Mouse (Mus musculus) urinary bladder, postnatal 10 days (tissue): ENCODE data around the gene Ndn.

Experiments
- DNase-seq: peaks from one replicate; pipeline ENCODE4 v3.0.0; 2022; ENCODE audit warnings: low spot score

The Ndn gene

GRCm38 (mm10) chr7:62346269-62346668 lies at the start of gene Ndn:
Gene Ndn, plus strand, starts transcription at chr7:62346569.
- DNase-seq, result no peak

- DNase-seq, result no peak
These were observed 43.9 kb upstream of the Ndn start for GRCm38 (mm10) chr7:62302451-62302850.

GRCm38 (mm10) chr7:62306896-62307614 lies 39.3 kb upstream of the Ndn start:
- DNase-seq, result no peak

GRCm38 (mm10) chr7:62316793-62317192 lies 29.6 kb upstream of the Ndn start:
- DNase-seq, result no peak

DNA sequence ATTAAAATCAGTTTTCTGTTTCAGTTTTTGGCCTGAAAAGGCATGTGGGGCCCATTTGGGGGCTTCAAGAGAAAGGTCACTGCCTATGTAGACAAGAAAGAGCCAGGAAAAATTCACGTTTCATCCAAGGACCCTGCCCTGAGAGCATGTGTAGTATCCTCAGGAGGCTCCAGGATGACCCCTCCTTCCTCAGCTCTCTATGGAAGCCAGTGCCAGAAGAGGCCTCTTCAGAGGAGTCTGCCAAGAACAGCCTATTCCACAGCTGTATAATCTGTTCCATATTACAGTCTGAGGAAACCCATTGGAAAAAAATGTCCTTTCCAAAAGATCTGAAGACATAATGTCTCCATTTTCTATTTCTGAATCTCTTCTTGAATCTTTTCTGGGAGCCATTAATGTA lies 958 bp upstream of the Ndn start:
- DNase-seq, result no peak

GRCm38 (mm10) chr7:62348106-62348803 lies 1.9 kb downstream of the Ndn start:
- DNase-seq, result peak; percentile 20

GRCm38 (mm10) chr7:62348804-62349190 lies 2.4 kb downstream of the Ndn start:
- no peak for DNase-seq

DNA sequence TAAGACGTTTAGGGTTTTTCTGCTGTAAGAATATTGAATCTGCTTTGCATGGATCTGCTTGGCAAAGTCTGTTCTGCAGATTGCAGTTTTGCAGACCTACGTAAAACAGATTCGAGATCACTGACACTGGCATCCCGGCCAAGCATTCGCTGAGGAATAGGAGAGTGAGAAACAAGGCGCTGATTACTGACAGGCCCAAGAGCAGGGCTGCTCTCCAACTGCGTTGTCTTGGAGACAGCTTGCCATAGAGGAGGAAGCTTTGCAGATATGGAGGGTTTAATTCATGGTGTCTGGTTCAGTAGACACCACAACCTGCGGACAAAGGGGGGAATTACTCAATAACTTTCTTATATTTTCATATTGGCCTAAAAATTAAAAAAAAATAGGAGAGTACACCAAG lies 4.9 kb downstream of the Ndn start:
- DNase-seq, result no peak

DNA sequence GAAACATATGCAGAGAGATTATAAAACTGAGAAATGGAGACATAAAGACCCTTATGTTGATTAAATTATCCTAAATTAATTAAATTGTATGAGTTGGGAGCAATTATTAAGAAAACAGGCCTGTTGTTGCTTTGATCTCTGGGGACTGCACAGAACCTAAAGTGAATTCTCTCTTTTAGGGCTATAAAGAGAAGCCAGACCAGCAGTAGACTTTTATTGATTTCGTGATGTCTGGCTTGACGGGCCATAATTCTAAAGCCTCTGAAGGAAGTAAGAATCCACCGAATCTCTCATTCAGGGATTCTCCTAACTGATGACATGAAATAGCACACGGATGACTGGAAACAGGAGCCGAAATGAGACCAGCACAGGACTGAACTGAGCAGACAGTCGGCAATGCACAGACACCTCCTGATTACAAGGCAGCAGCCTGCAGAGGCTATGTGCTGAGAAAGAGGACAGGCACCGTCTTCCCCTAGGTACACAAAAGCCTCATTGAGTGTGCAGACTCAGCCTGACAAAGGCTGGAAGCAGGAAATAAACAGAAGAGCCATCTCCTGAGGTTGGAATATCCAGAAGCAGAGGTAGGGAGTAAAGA lies 18.8 kb downstream of the Ndn start:
- DNase-seq, result no peak

GRCm38 (mm10) chr7:62366730-62367129 lies 20.4 kb downstream of the Ndn start:
- DNase-seq, result no peak

DNA sequence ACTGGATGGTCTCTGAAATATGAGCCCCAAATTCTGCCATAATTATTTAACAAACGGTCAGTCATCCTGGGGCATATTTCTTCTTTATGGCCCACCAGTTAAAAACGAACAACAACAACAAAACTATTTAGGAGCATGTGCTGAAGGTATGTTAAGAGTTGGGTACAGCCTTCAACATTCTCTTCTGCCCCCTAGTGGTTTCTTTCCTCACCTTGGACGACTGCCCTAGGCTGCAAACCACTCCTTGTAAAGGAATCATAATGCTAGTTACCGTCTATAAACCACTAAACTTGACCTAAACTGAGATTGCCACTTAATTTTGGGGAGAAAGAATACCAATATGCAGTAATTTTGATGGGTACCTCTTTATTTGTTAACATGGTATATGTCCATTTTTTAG lies 29.3 kb downstream of the Ndn start:
- no peak for DNase-seq

- no peak for DNase-seq
These were observed 30.3 kb downstream of the Ndn start, which contains the start of gene Magel2 for GRCm38 (mm10) chr7:62376510-62377304. Gene Magel2, plus strand, starts transcription at chr7:62377010.

DNA sequence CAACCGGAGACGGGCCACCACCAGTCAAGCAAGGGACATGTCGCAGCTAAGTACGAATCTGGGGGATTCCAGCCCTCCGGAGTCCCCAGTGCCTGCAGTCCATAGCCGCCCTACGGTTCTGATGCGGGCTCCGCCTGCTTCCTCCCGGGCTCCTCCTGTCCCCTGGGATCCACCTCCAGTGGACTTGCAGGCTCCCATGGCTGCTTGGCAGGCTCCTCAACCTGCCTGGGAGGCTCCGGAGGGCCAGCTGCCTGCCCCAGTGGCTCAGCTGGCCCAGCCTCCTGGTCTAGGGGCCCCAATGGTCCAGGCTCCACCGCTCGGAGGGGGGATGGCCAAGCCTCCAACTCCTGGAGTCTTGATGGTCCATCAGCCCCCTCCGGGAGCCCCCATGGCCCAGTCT lies 30.9 kb downstream of the Ndn start:
- no peak for DNase-seq

DNA sequence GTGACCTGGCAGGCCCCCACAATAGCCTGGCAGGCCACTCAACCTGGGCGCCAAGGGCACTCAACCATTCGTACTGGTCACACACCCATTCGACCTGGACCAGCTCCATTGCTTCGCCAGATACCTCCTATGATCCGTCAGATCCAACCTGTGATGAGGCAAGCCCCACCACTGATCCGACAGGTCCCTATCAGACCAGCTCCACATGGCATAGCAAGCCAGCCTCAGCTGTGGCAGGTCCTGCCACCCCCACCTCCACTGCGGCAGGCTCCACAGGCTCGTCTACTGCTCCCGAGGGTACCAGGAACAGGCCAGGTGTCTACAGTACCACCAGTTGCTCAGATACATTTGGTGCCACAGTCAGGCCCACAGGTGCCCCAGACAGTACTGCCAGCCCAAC lies 32.2 kb downstream of the Ndn start:
- DNase-seq, result no peak

DNA sequence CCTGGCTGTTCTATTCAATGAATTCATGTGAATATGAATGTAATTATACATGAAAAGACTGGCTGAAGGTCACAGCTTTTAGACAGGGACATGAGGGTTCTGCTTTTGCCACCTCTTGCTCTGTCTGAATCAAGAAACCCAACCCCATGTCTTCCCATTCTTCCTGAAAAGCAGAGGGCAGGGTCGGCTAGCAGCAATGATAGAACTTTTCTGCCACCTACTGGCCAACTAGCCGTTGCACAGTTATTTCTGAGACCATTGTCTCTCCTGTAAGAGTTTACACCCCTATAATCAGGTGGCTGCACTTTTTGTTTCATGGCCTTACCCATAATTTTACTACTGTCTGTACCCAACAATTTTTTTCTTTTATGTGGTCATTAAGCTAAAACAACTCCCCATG lies 36.0 kb downstream of the Ndn start:
- no peak for DNase-seq

DNA sequence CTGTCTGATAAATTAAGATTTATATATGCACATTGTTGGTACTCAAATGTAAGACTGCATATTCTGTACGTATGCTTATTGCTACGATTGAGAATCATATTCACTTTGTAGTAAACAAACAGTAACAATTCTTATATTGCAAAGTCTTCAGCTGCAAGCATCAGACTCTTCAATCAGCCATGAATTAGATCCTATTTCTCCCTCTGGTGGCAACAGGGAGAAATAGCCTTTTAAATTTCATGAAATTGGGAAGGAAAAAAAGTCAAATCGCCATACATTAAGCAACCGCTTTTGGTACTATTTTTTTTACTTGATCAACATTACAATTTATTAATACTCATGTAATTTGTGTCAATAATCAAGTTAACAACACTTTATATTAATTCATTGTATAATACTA lies 41.9 kb downstream of the Ndn start:
- DNase-seq, result no peak

- DNase-seq, result no peak
These were observed 45.8 kb downstream of the Ndn start for GRCm38 (mm10) chr7:62392202-62392601.
